Mouse (Mus musculus) CD4-positive, CD25-positive, alpha-beta regulatory T cell, adult 4 months (primary cell): ENCODE results near the gene Rnf157. TPM values are rescaled to one million over a fixed set of nuclear protein-coding genes. Genes with fewer than 3 reads are reported as not detected.

Experiments
- ATAC-seq: one replicate; pipeline ENCODE4 v1.8.0; 2017
- polyA plus RNA-seq, 2 experiments: library from polyadenylated mRNA; unstranded; fragments of 100-300 nt; shearing (Covaris generic); gene quantifications; one replicate each; pipeline ENCODE4 v1.2.1; 2017

The Rnf157 gene
- polyA plus RNA-seq, 2 experiments from 2014 or later = 8.4 to 8.8 TPM

DNA sequence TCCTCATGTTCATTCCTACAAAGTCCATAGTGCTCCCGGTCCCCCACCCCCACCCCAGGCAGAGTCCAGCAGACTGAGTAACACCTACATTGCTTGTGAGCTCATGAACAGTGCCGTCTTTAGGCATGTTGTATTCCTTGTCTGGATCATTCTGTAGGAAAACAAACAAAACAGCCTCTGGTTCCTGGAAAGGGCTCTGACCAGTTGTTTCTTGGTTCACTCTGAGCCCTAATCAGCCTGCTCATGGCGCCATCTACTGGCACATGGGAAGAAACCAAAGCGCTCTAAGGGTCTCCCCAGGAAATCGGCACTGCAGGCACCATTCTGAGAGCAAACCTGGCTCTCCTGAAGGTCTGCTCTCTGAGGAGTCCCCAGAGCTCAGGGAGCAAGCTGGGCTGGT, 118.5 kb downstream of the Rnf157 start:
- ATAC-seq = no peak

DNA sequence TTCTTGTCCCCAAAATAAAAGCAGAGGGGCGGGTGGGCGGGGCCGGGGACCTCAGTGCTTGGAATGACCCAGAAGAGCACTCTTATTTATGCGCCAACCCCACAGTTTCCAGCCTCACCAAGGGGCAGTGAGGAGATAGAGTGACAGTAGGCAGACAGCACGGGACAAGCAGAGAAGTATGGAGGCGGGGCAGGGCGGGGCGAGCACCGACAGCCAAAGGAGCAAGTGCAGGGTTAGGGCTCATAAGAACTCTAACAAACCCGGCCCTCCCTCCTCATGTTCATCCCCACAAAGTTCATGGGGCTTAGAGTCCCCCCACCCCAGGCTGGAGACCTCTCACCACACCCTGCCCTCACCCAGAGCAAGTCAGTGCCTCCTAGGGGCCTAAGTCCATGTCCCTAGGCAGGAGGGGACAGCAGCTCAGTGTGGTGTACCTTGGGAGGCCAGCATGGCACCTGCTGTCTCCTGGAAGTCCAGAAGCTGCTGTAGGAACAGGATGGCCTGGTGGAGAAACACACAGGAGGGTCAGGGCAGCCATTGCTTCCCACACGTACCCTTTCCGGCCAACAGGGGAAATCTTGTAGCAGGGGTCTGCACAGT, 119.2 kb downstream of the Rnf157 start:
- no peak for ATAC-seq

DNA sequence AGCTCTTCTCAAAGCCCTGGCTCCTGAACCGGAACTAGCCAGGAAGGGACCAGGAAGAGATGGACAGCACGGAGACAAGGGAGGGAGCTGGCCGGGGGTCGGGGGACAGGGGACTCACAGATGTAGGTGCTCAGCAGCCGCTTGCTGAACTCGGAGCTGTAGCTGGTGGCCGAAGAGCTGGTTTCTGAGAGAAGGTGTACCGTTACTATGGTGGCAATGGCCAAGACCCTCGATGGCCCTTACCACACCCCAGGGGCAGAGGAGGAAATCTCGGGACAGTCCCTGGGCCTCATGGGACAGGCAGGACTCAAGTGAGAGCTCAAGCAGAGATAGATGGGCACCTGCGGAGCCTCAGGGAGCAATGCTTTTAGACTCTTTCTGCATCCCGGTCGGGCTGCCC, 120.4 kb downstream of the Rnf157 start:
- ATAC-seq = no peak

DNA sequence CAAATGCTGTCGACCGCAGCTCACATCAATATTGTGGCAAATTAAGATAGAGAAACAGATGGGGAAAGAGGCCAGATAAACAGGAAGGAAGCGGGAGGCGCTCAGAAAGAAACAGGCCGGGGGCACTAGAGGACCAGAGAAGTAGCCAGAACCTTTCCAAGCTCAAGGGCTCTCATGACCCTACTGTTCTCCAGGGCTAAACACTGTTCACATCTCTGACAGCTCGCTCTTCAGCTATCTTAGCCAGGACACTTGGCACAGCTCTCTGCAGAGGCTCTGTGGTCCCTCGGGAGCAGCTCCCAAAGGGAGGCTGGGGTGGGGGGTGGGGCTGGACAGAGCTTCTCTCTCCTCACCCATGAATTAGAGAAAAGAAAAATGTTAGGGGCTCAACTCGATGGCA, 122.3 kb downstream of the Rnf157 start:
- ATAC-seq = no peak

DNA sequence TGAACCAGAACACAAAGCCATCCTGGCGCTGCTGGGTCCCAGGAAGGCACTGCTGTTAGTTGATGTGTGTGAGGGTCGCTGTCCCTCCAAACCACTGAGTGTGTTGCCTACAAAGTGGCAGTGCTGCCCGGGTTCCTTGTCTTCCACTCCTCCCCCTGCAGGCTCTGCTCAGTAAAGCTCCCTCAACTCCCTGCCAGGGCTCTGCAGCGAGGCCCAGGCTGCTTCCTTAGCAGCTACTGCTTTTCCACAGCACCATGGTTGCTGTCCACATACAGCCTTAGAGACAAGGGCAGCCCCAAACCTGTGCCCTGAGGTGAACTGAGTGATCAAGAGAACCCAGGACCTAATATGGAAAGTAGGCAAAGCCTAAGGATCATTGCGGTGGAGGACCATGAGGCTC, 125.5 kb downstream of the Rnf157 start:
- ATAC-seq = no peak

Other genes starting within 250 kb of the Rnf157 start
- 1 to 10 TPM; 2.8 to 5.2 TPM for gene Fbf1, start 244.9 kb downstream of the Rnf157 start, polyA plus RNA-seq
- gene Ten1, start 214.2 kb downstream of the Rnf157 start, polyA plus RNA-seq = 10 to 100 TPM; 44.6 to 49.5 TPM
- 10 to 100 TPM; 16.9 to 24.2 TPM for gene Acox1, start 214.0 kb downstream of the Rnf157 start, polyA plus RNA-seq
- not detected for gene Evpl, start 175.0 kb downstream of the Rnf157 start, polyA plus RNA-seq
- 10 to 100 TPM; 39.5 to 53.9 TPM for gene Srp68, start 138.8 kb downstream of the Rnf157 start, polyA plus RNA-seq
- gene Galr2, start 132.1 kb downstream of the Rnf157 start, polyA plus RNA-seq = not detected
- 100 to 1,000 TPM in 1 of 2 experiments, 10 to 100 TPM in 1; 98.4 to 123 TPM for gene Exoc7, start 105.8 kb downstream of the Rnf157 start, polyA plus RNA-seq
- not detected for gene Foxj1, start 77.6 kb downstream of the Rnf157 start, polyA plus RNA-seq
- 10 to 100 TPM; 12.2 to 13.0 TPM for gene Ubald2, start 21.1 kb upstream of the Rnf157 start, polyA plus RNA-seq
- gene Qrich2, start 53.2 kb upstream of the Rnf157 start, polyA plus RNA-seq = not detected
- gene Prpsap1, start 81.2 kb upstream of the Rnf157 start, polyA plus RNA-seq = 10 to 100 TPM; 32.9 to 39.6 TPM
- gene Sphk1, start 117.9 kb upstream of the Rnf157 start, polyA plus RNA-seq = under 1 TPM in 1 of 2 experiments, not detected in 1; 0.35 TPM
- gene Ube2o, start 168.4 kb upstream of the Rnf157 start, polyA plus RNA-seq = 1 to 10 TPM; 1.1 to 3.5 TPM
- gene Aanat, start 173.4 kb upstream of the Rnf157 start, polyA plus RNA-seq = not detected
- gene Rhbdf2, start 214.0 kb upstream of the Rnf157 start, polyA plus RNA-seq = 1 to 10 TPM; 3.3 to 4.3 TPM
- not detected for gene Prcd, start 240.5 kb upstream of the Rnf157 start, polyA plus RNA-seq
- gene Cygb, start 241.3 kb upstream of the Rnf157 start, polyA plus RNA-seq = not detected